15 mouse cellular contexts compared by ENCODE assay signal in the genomic region with DNA sequence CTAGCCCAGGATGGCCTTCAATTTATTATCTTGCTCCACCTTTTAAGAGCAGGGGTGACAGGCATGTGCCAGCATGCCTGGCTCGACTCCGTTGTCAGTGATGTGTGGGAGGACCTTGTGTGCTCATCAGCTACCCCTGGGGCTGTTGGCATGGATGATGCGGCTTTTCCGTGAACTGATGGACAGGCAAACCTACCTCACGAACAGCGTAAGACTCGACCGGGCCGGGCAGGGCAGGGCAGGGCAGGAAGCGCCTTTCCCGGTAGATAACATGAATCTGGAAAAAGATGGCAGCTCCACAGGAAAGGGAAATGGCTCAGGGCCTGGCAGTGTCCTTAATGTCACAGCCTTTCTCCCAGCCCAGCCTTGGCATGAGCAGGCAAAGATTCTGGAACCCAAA. TPM values are rescaled to one million over a fixed set of nuclear protein-coding genes. Genes with fewer than 3 reads are reported as not detected.
DNase-seq lines count a peak whose midpoint lies in the region; ATAC-seq and TF ChIP-seq lines count a peak whose summit lies in the region.
"Had no signal": no experiment of that assay in that cellular context is flagged by ENCODE, and none has a peak within 500 bp of the region (broad histone marks: within the 10 kb centered on the region; RNA-seq: fewer than 3 reads in every experiment).

No protein-coding gene starts in this region.

- no peak for TF ChIP-seq CTCF in lung, postnatal 0 days (IDR thresholded peaks at IDR 0.05)

- H3K9me3 ChIP-seq in kidney, embryonic 16.5 days (ENCODE audit: low read length): no peaks in the 10 kb centered on the region
- no peaks in the 10 kb centered on the region for H3K9me3 ChIP-seq in lung, postnatal 0 days (ENCODE audit: low read length)
- H3K9me3 ChIP-seq: forebrain, embryonic 15.5 days; hindbrain, embryonic 13.5 days; stomach, embryonic 15.5 days had no signal

- no peak for ATAC-seq in kidney, embryonic 16.5 days (ENCODE audit: low FRiP score, low TSS enrichment)
- ATAC-seq in lung, postnatal 0 days: peak; percentile 43
- ATAC-seq: activated CD4-positive, CD25-positive, alpha-beta regulatory T cell, adult 4 months; forebrain, embryonic 15.5 days had no signal

- H3K4me2 ChIP-seq in kidney, embryonic 16.5 days (replicated peaks; ENCODE audit: low read depth, low read length): no peak overlapping the region
- H3K4me2 ChIP-seq in lung, postnatal 0 days (replicated peaks; ENCODE audit: low read depth, low read length): no peak overlapping the region
- H3K4me2 ChIP-seq: forebrain, embryonic 15.5 days; hindbrain, embryonic 13.5 days; stomach, embryonic 15.5 days had no signal

- no peak overlapping the region for H3K4me3 ChIP-seq in kidney, embryonic 16.5 days (ENCODE audit: low read length)
- no peak overlapping the region for H3K4me3 ChIP-seq in lung, postnatal 0 days (ENCODE audit: low read depth, low read length)
- H3K4me3 ChIP-seq: forebrain, embryonic 15.5 days; hindbrain, embryonic 13.5 days; stomach, embryonic 15.5 days had no signal

- WGBS in kidney, embryonic 16.5 days: 84% methylated on average over 11 of the region's 11 CpGs
- 74% methylated on average over 11 of the region's 11 CpGs for WGBS in lung, postnatal 0 days

- DNase-seq in adrenal gland, adult 2 months: peak; percentile 35
- no peak for DNase-seq in adrenal gland, postnatal 10 days
- DNase-seq in kidney, adult 18-20 months: peak; percentile 27
- peak; percentile 23 to 25 for DNase-seq in cerebellum, postnatal 36 days
- DNase-seq in lung, postnatal 0 days (ENCODE audit: low spot score): peak; percentile 57
- no peak for DNase-seq in spleen, adult 18-20 months
- no peak for DNase-seq in retina, embryonic 14.5 days (ENCODE audit: low spot score)
- DNase-seq: gastrocnemius, postnatal 25 days; thymus, postnatal 14 days had no signal

- H3K27me3 ChIP-seq in kidney, embryonic 16.5 days (ENCODE audit: insufficient read depth, low read length): no peaks in the 10 kb centered on the region
- H3K27me3 ChIP-seq in lung, postnatal 0 days (replicated peaks; ENCODE audit: insufficient read depth, low read length): no peaks in the 10 kb centered on the region
- H3K27me3 ChIP-seq: forebrain, embryonic 15.5 days; hindbrain, embryonic 13.5 days; stomach, embryonic 15.5 days had no signal

- H3K9ac ChIP-seq in kidney, embryonic 16.5 days (replicated peaks; ENCODE audit: low read length): no peak overlapping the region
- no peak overlapping the region for H3K9ac ChIP-seq in lung, postnatal 0 days (replicated peaks; ENCODE audit: low read depth)
- H3K9ac ChIP-seq: forebrain, embryonic 15.5 days; hindbrain, embryonic 13.5 days; stomach, embryonic 15.5 days had no signal

- H3K4me1 ChIP-seq in kidney, embryonic 16.5 days (ENCODE audit: insufficient read depth, low read length): peaks cover 16% of the 10 kb centered on the region
- H3K4me1 ChIP-seq in lung, postnatal 0 days (ENCODE audit: insufficient read depth, low read depth, low read length): peaks cover 10% of the 10 kb centered on the region

- TF ChIP-seq EP300 in lung, postnatal 0 days (IDR thresholded peaks at IDR 0.05): peak; percentile 85

- H3K27ac ChIP-seq in kidney, embryonic 16.5 days (ENCODE audit: low read length): no peak overlapping the region
- H3K27ac ChIP-seq in lung, postnatal 0 days (ENCODE audit: low read length): peak overlapping the region; percentile 62; the same call in 1 of the 2 replicates
- H3K27ac ChIP-seq: forebrain, embryonic 15.5 days; hindbrain, embryonic 13.5 days; macrophage; stomach, embryonic 15.5 days had no signal

- peaks cover 5% of the 10 kb centered on the region; the same call in 1 of the 2 replicates for H3K36me3 ChIP-seq in kidney, embryonic 16.5 days (ENCODE audit: insufficient read depth, low read length)
- H3K36me3 ChIP-seq in lung, postnatal 0 days (ENCODE audit: insufficient read depth, low read length): no peaks in the 10 kb centered on the region
- H3K36me3 ChIP-seq: forebrain, embryonic 15.5 days; stomach, embryonic 15.5 days had no signal

RNA-seq across cellular contexts. Expression of a gene that starts 3.8 kb away (rescaled TPM):
- 10 to 100 TPM; 30.9 to 56.0 TPM for total RNA-seq in adrenal gland, adult 2 months (2021)
- polyA plus RNA-seq in adrenal gland, adult 2 months (2012; rRNA removed): 27.1 and 27.2 TPM in 2 replicates
- 10 to 100 TPM; 48.3 to 63.4 TPM for total RNA-seq in adrenal gland, postnatal 10 days (2021)
- 116 and 122 TPM in 2 replicates for polyA plus RNA-seq in kidney, embryonic 16.5 days (2015; fragmentation: Nextera tagmentation; extraction: Ambion mirVana)
- 155 and 165 TPM in 2 replicates for polyA plus RNA-seq in lung, postnatal 0 days (2015; fragmentation: Nextera tagmentation; extraction: Ambion mirVana)

RNA-seq across cellular contexts. Expression of a gene that starts 12.1 kb away (rescaled TPM):
- total RNA-seq in adrenal gland, adult 2 months (2021): not detected
- not detected in 2 replicates for polyA plus RNA-seq in adrenal gland, adult 2 months (2012; rRNA removed)
- under 1 TPM in 1 of 2 experiments, not detected in 1; 0.15 TPM for total RNA-seq in adrenal gland, postnatal 10 days (2021)
- polyA plus RNA-seq in kidney, embryonic 16.5 days (2015; fragmentation: Nextera tagmentation; extraction: Ambion mirVana): 45.2 and 48.9 TPM in 2 replicates
- 35.9 and 36.4 TPM in 2 replicates for polyA plus RNA-seq in lung, postnatal 0 days (2015; fragmentation: Nextera tagmentation; extraction: Ambion mirVana)
- total RNA-seq: gastrocnemius, postnatal 25 days had no signal
- polyA plus RNA-seq: macrophage had no signal

RNA-seq across cellular contexts. Expression of a gene that starts 33.1 kb away (rescaled TPM):
- total RNA-seq in adrenal gland, adult 2 months (2021): 10 to 100 TPM in 1 of 2 experiments, 1 to 10 TPM in 1; 6.0 to 20.3 TPM
- 36.0 and 42.9 TPM in 2 replicates for polyA plus RNA-seq in adrenal gland, adult 2 months (2012; rRNA removed)
- 10 to 100 TPM; 16.8 to 23.8 TPM for total RNA-seq in adrenal gland, postnatal 10 days (2021)
- polyA plus RNA-seq in kidney, embryonic 16.5 days (2015; fragmentation: Nextera tagmentation; extraction: Ambion mirVana): 50.9 and 51.7 TPM in 2 replicates
- 33.9 and 34.9 TPM in 2 replicates for polyA plus RNA-seq in lung, postnatal 0 days (2015; fragmentation: Nextera tagmentation; extraction: Ambion mirVana)

RNA-seq across cellular contexts. Expression of a gene that starts 36.5 kb away (rescaled TPM):
- total RNA-seq in adrenal gland, adult 2 months (2021): 10 to 100 TPM; 27.3 to 38.5 TPM
- 11.7 and 14.4 TPM in 2 replicates for polyA plus RNA-seq in adrenal gland, adult 2 months (2012; rRNA removed)
- total RNA-seq in adrenal gland, postnatal 10 days (2021): 10 to 100 TPM; 28.8 to 38.4 TPM
- 14.6 and 20.0 TPM in 2 replicates for polyA plus RNA-seq in kidney, embryonic 16.5 days (2015; fragmentation: Nextera tagmentation; extraction: Ambion mirVana)
- polyA plus RNA-seq in lung, postnatal 0 days (2015; fragmentation: Nextera tagmentation; extraction: Ambion mirVana): 8.9 and 11.9 TPM in 2 replicates

RNA-seq across cellular contexts. Expression of a gene that starts 43.4 kb away (rescaled TPM):
- total RNA-seq in adrenal gland, adult 2 months (2021): 10 to 100 TPM; 51.0 to 60.1 TPM
- polyA plus RNA-seq in adrenal gland, adult 2 months (2012; rRNA removed): 38.9 and 39.1 TPM in 2 replicates
- total RNA-seq in adrenal gland, postnatal 10 days (2021): 10 to 100 TPM; 54.4 to 67.4 TPM
- polyA plus RNA-seq in kidney, embryonic 16.5 days (2015; fragmentation: Nextera tagmentation; extraction: Ambion mirVana): 208 and 220 TPM in 2 replicates
- 53.4 and 58.5 TPM in 2 replicates for polyA plus RNA-seq in lung, postnatal 0 days (2015; fragmentation: Nextera tagmentation; extraction: Ambion mirVana)

Comparison
In these comparisons a context has a peak if more than half of its experiments do, and no peak if none do; other contexts are left out.
1. DNase-seq: peak in adrenal gland, adult 2 months (single experiment), kidney, adult 18-20 months (single experiment), cerebellum, postnatal 36 days (2 of 2) and lung, postnatal 0 days (single experiment); none in adrenal gland, postnatal 10 days (single experiment), spleen, adult 18-20 months (0 of 2) and retina, embryonic 14.5 days (single experiment).
2. RNA of a gene that starts 12.1 kb away (polyA plus RNA-seq): 45.2 to 48.9 TPM in kidney, embryonic 16.5 days and 35.9 to 36.4 TPM in lung, postnatal 0 days; not detected in adrenal gland, adult 2 months; every median in the first group is over 10 times any median in the second.